Mouse (Mus musculus): ENCODE results near the gene Nhsl1. TPM values are rescaled to one million over a fixed set of nuclear protein-coding genes. Genes with fewer than 3 reads are reported as not detected.

Gene Nhsl1
- polyA plus RNA-seq, 1 experiment from 2014 or later = 2.9 TPM

- Histone ChIP-seq H3K4me2 (no peak overlapping the region), H3K4me1 (replicated peaks; ENCODE audit: control insufficient read depth, insufficient read depth, low read length) (no peaks in the 10 kb centered on the region), H3K27ac (ENCODE audit: low read depth, low read length) (no peak overlapping the region), H3K9me3 (ENCODE audit: control insufficient read depth, low read length) (no peaks in the 10 kb centered on the region), H3K9ac (ENCODE audit: low read depth, low read length) (no peak overlapping the region), H3K4me3 (ENCODE audit: low read depth, low read length) (no peak overlapping the region), H3K27me3 (replicated peaks; ENCODE audit: control insufficient read depth, insufficient read depth, low read length) (no peaks in the 10 kb centered on the region), H3K36me3 (ENCODE audit: control insufficient read depth, insufficient read depth, low read length) (no peaks in the 10 kb centered on the region)
- WGBS = 73% methylated on average over 3 of the region's 3 CpGs
- DNase-seq (ENCODE audit: low spot score) (no peak), ATAC-seq (replicated peaks; ENCODE audit: low FRiP score) (no peak)
Measured at GRCm38 (mm10) chr10:18483658-18484057, 164.9 kb downstream of the Nhsl1 start.

GRCm38 (mm10) chr10:18484731-18485130, 165.9 kb downstream of the Nhsl1 start:
- no peak for ATAC-seq (replicated peaks; ENCODE audit: low FRiP score)
- Histone ChIP-seq H3K27ac (ENCODE audit: low read depth, low read length) (no peak overlapping the region), H3K9ac (ENCODE audit: low read depth, low read length) (no peak overlapping the region), H3K36me3 (ENCODE audit: control insufficient read depth, insufficient read depth, low read length) (no peaks in the 10 kb centered on the region), H3K4me1 (replicated peaks; ENCODE audit: control insufficient read depth, insufficient read depth, low read length) (no peaks in the 10 kb centered on the region), H3K9me3 (ENCODE audit: control insufficient read depth, low read length) (no peaks in the 10 kb centered on the region), H3K4me2 (no peak overlapping the region), H3K27me3 (replicated peaks; ENCODE audit: control insufficient read depth, insufficient read depth, low read length) (no peaks in the 10 kb centered on the region), H3K4me3 (ENCODE audit: low read depth, low read length) (no peak overlapping the region)
- WGBS = 86% methylated on average over 5 of the region's 5 CpGs
- DNase-seq (ENCODE audit: low spot score) = no peak

- no peak overlapping the region for H3K4me3 ChIP-seq (ENCODE audit: low read depth, low read length)
- H3K4me2 ChIP-seq = no peak overlapping the region
- no peaks in the 10 kb centered on the region for H3K9me3 ChIP-seq (ENCODE audit: control insufficient read depth, low read length)
- WGBS = 83% methylated on average over 7 of the region's 7 CpGs
- no peak overlapping the region for H3K27ac ChIP-seq (ENCODE audit: low read depth, low read length)
- no peaks in the 10 kb centered on the region for H3K27me3 ChIP-seq (replicated peaks; ENCODE audit: control insufficient read depth, insufficient read depth, low read length)
- ATAC-seq (replicated peaks; ENCODE audit: low FRiP score) = no peak
- DNase-seq (ENCODE audit: low spot score) = no peak
- H3K4me1 ChIP-seq (replicated peaks; ENCODE audit: control insufficient read depth, insufficient read depth, low read length) = no peaks in the 10 kb centered on the region
- H3K36me3 ChIP-seq (ENCODE audit: control insufficient read depth, insufficient read depth, low read length) = no peaks in the 10 kb centered on the region
- no peak overlapping the region for H3K9ac ChIP-seq (ENCODE audit: low read depth, low read length)
Measured at GRCm38 (mm10) chr10:18488239-18488803, 169.5 kb downstream of the Nhsl1 start.

GRCm38 (mm10) chr10:18489936-18490335, 171.2 kb downstream of the Nhsl1 start:
- DNase-seq (ENCODE audit: low spot score) = no peak
- Histone ChIP-seq H3K27me3 (replicated peaks; ENCODE audit: control insufficient read depth, insufficient read depth, low read length) (no peaks in the 10 kb centered on the region), H3K9me3 (ENCODE audit: control insufficient read depth, low read length) (no peaks in the 10 kb centered on the region), H3K9ac (ENCODE audit: low read depth, low read length) (no peak overlapping the region), H3K27ac (ENCODE audit: low read depth, low read length) (no peak overlapping the region), H3K4me1 (replicated peaks; ENCODE audit: control insufficient read depth, insufficient read depth, low read length) (no peaks in the 10 kb centered on the region), H3K4me3 (ENCODE audit: low read depth, low read length) (no peak overlapping the region), H3K36me3 (ENCODE audit: control insufficient read depth, insufficient read depth, low read length) (no peaks in the 10 kb centered on the region), H3K4me2 (no peak overlapping the region)
- WGBS = 61% methylated on average over 10 of the region's 10 CpGs
- ATAC-seq (replicated peaks; ENCODE audit: low FRiP score) = no peak

GRCm38 (mm10) chr10:18491952-18492351, 173.2 kb downstream of the Nhsl1 start:
- WGBS = 32% methylated on average over 4 of the region's 4 CpGs
- H3K4me1 ChIP-seq (replicated peaks; ENCODE audit: control insufficient read depth, insufficient read depth, low read length) = no peaks in the 10 kb centered on the region
- H3K36me3 ChIP-seq (ENCODE audit: control insufficient read depth, insufficient read depth, low read length) = no peaks in the 10 kb centered on the region
- no peak overlapping the region for H3K4me3 ChIP-seq (ENCODE audit: low read depth, low read length)
- no peaks in the 10 kb centered on the region for H3K9me3 ChIP-seq (ENCODE audit: control insufficient read depth, low read length)
- no peak overlapping the region for H3K27ac ChIP-seq (ENCODE audit: low read depth, low read length)
- no peak overlapping the region for H3K4me2 ChIP-seq
- no peaks in the 10 kb centered on the region for H3K27me3 ChIP-seq (replicated peaks; ENCODE audit: control insufficient read depth, insufficient read depth, low read length)
- ATAC-seq (replicated peaks; ENCODE audit: low FRiP score) (no peak), DNase-seq (ENCODE audit: low spot score) (no peak)
- no peak overlapping the region for H3K9ac ChIP-seq (ENCODE audit: low read depth, low read length)

- H3K36me3 ChIP-seq (ENCODE audit: control insufficient read depth, insufficient read depth, low read length) = no peaks in the 10 kb centered on the region
- WGBS = 83% methylated on average over 11 of the region's 11 CpGs
- DNase-seq (ENCODE audit: low spot score) = no peak
- H3K4me3 ChIP-seq (ENCODE audit: low read depth, low read length) = no peak overlapping the region
- H3K9ac ChIP-seq (ENCODE audit: low read depth, low read length) = no peak overlapping the region
- no peak for ATAC-seq (replicated peaks; ENCODE audit: low FRiP score)
- no peak overlapping the region for H3K27ac ChIP-seq (ENCODE audit: low read depth, low read length)
- H3K9me3 ChIP-seq (ENCODE audit: control insufficient read depth, low read length) = no peaks in the 10 kb centered on the region
- H3K4me1 ChIP-seq (replicated peaks; ENCODE audit: control insufficient read depth, insufficient read depth, low read length) = no peaks in the 10 kb centered on the region
- H3K4me2 ChIP-seq = no peak overlapping the region
- no peaks in the 10 kb centered on the region for H3K27me3 ChIP-seq (replicated peaks; ENCODE audit: control insufficient read depth, insufficient read depth, low read length)
Measured at GRCm38 (mm10) chr10:18493010-18493894, 174.5 kb downstream of the Nhsl1 start.

GRCm38 (mm10) chr10:18494249-18494648, 175.5 kb downstream of the Nhsl1 start:
- Histone ChIP-seq H3K4me1 (replicated peaks; ENCODE audit: control insufficient read depth, insufficient read depth, low read length) (no peaks in the 10 kb centered on the region), H3K9me3 (ENCODE audit: control insufficient read depth, low read length) (no peaks in the 10 kb centered on the region), H3K36me3 (ENCODE audit: control insufficient read depth, insufficient read depth, low read length) (no peaks in the 10 kb centered on the region), H3K9ac (ENCODE audit: low read depth, low read length) (no peak overlapping the region), H3K27me3 (replicated peaks; ENCODE audit: control insufficient read depth, insufficient read depth, low read length) (no peaks in the 10 kb centered on the region), H3K4me2 (no peak overlapping the region), H3K27ac (ENCODE audit: low read depth, low read length) (no peak overlapping the region), H3K4me3 (ENCODE audit: low read depth, low read length) (no peak overlapping the region)
- 70% methylated on average over 7 of the region's 7 CpGs for WGBS
- DNase-seq (ENCODE audit: low spot score) (no peak), ATAC-seq (replicated peaks; ENCODE audit: low FRiP score) (no peak)

- no peak overlapping the region for H3K27ac ChIP-seq (ENCODE audit: low read depth, low read length)
- H3K27me3 ChIP-seq (replicated peaks; ENCODE audit: control insufficient read depth, insufficient read depth, low read length) = no peaks in the 10 kb centered on the region
- ATAC-seq (replicated peaks; ENCODE audit: low FRiP score) (no peak), DNase-seq (ENCODE audit: low spot score) (no peak)
- H3K4me1 ChIP-seq (replicated peaks; ENCODE audit: control insufficient read depth, insufficient read depth, low read length) = no peaks in the 10 kb centered on the region
- H3K36me3 ChIP-seq (ENCODE audit: control insufficient read depth, insufficient read depth, low read length) = no peaks in the 10 kb centered on the region
- H3K9me3 ChIP-seq (ENCODE audit: control insufficient read depth, low read length) = no peaks in the 10 kb centered on the region
- no peak overlapping the region for H3K9ac ChIP-seq (ENCODE audit: low read depth, low read length)
- 77% methylated on average over 7 of the region's 7 CpGs for WGBS
- H3K4me2 ChIP-seq = no peak overlapping the region
- no peak overlapping the region for H3K4me3 ChIP-seq (ENCODE audit: low read depth, low read length)
Measured at GRCm38 (mm10) chr10:18497066-18497465, 178.3 kb downstream of the Nhsl1 start.

- no peak for DNase-seq (ENCODE audit: low spot score)
- Histone ChIP-seq H3K4me1 (replicated peaks; ENCODE audit: control insufficient read depth, insufficient read depth, low read length) (no peaks in the 10 kb centered on the region), H3K36me3 (ENCODE audit: control insufficient read depth, insufficient read depth, low read length) (no peaks in the 10 kb centered on the region), H3K27me3 (replicated peaks; ENCODE audit: control insufficient read depth, insufficient read depth, low read length) (no peaks in the 10 kb centered on the region), H3K4me2 (no peak overlapping the region), H3K9me3 (ENCODE audit: control insufficient read depth, low read length) (no peaks in the 10 kb centered on the region), H3K27ac (ENCODE audit: low read depth, low read length) (no peak overlapping the region), H3K4me3 (ENCODE audit: low read depth, low read length) (no peak overlapping the region), H3K9ac (ENCODE audit: low read depth, low read length) (no peak overlapping the region)
- no peak for ATAC-seq (replicated peaks; ENCODE audit: low FRiP score)
- WGBS = 80% methylated on average over 3 of the region's 3 CpGs
Measured at GRCm38 (mm10) chr10:18501997-18502396, 183.2 kb downstream of the Nhsl1 start.

Measured in liver, embryonic 11.5 days (tissue).